Mouse (Mus musculus) heart, postnatal 0 days (tissue): ENCODE results near the gene Fgf22. TPM values are rescaled to one million over a fixed set of nuclear protein-coding genes. Genes with fewer than 3 reads are reported as not detected.
A peak's percentile ranks its signal among the peaks of the same experiment; 100 is the strongest.

ENCODE experiments used
- ATAC-seq: fragments of 200-750 bp; cut with Nextera tagmentation; 2 replicates; pipeline ENCODE4 v1.8.0; 2017; ENCODE audit warnings: low read depth, moderate number of reproducible peaks, moderate library complexity; ENCODE audit not compliant: insufficient read depth
- DNase-seq: peaks from one replicate; pipeline ENCODE4 v3.0.0-alpha.2; 2016; ENCODE audit warnings: low spot score
- H3K27ac ChIP-seq: fragments of 300-500 bp; sonication (generic); 2 replicates; pipeline ENCODE4 v1.5.1; 2014; ENCODE audit warnings: low read depth, mild to moderate bottlenecking
- H3K27me3 ChIP-seq: fragments of 300-500 bp; sonication (generic); 2 replicates; pipeline ENCODE4 v1.6.1; 2014; ENCODE audit warnings: low read length, mixed read lengths; ENCODE audit not compliant: control insufficient read depth, insufficient read depth
- H3K36me3 ChIP-seq: fragments of 300-500 bp; sonication (generic); replicated peaks from 2 replicates; pipeline ENCODE4 v1.6.1; 2014; ENCODE audit warnings: low read length, mixed read lengths; ENCODE audit not compliant: control insufficient read depth, insufficient read depth
- H3K4me1 ChIP-seq: fragments of 300-500 bp; sonication (generic); 2 replicates; pipeline ENCODE4 v1.6.1; 2014; ENCODE audit warnings: antibody characterized with exemption; ENCODE audit not compliant: control insufficient read depth, insufficient read depth
- H3K4me2 ChIP-seq: fragments of 300-500 bp; sonication (generic); 2 replicates; pipeline ENCODE4 v1.6.1; 2014; ENCODE audit warnings: low read depth, mild to moderate bottlenecking, low read length, moderate library complexity
- H3K4me3 ChIP-seq: fragments of 300-500 bp; sonication (generic); 2 replicates; pipeline ENCODE4 v1.5.1; 2014; ENCODE audit warnings: low read depth, low read length
- H3K9ac ChIP-seq: fragments of 300-500 bp; sonication (generic); replicated peaks from 2 replicates; pipeline ENCODE4 v1.6.1; 2014; ENCODE audit warnings: low read depth, low read length, mixed read lengths
- H3K9me3 ChIP-seq: fragments of 300-500 bp; sonication (generic); replicated peaks from 2 replicates; pipeline ENCODE4 v1.6.1; 2016; ENCODE audit warnings: low read length; ENCODE audit not compliant: control insufficient read depth
- CTCF ChIP-seq: IDR thresholded peaks from 2 replicates; pipeline ENCODE4 v1.5.1; 2016; ENCODE audit warnings: antibody characterized with exemption, control low read depth, low read depth
- EP300 ChIP-seq: IDR thresholded peaks from 2 replicates; pipeline ENCODE4 v1.6.1; 2016; ENCODE audit warnings: antibody characterized with exemption, low read depth
- WGBS: fragments of 180-500 bp; shearing (Covaris S2); extraction: QIAGEN DNeasy Blood & Tissue Kit; methylation state at CpG from one replicate; pipeline ENCODE4 v1.1.7; 2014; 5-methylcytosine and 5-hydroxymethylcytosine counted together
- polyA plus RNA-seq: library from polyadenylated mRNA; unstranded; fragments of >200 nt; fragmentation: Nextera tagmentation; extraction: Ambion mirVana; gene quantifications from 2 replicates; pipeline ENCODE4 v1.2.1, GENCODE M21; 2015
- total RNA-seq: library from RNA; depleted of rRNA; stranded (reverse); fragments of >200 nt; gene quantifications from 2 replicates; pipeline ENCODE4 v1.2.3, GENCODE M21; 2014; ENCODE audit warnings: low replicate concordance

The Fgf22 gene
- total and polyA plus RNA-seq, 2 experiments from 2014 or later, result 0.14 TPM; not detected in 1

GRCm38 (mm10) chr10:79781956-79782355 lies 27.1 kb downstream of the Fgf22 start:
- Histone ChIP-seq H3K4me3 (no peak overlapping the region), H3K36me3 (no peaks in the 10 kb centered on the region), H3K4me2 (no peak overlapping the region), H3K9ac (no peak overlapping the region), H3K27ac (no peak overlapping the region), H3K4me1 (peaks cover 7% of the 10 kb centered on the region), H3K9me3 (no peaks in the 10 kb centered on the region), H3K27me3 (peaks cover 13% of the 10 kb centered on the region)
- DNase-seq (no peak), ATAC-seq (no peak)
- WGBS, result 79% methylated on average over 5 of the region's 5 CpGs
- no peak for TF ChIP-seq CTCF
- TF ChIP-seq EP300, result no peak

- 59% methylated on average over 7 of the region's 7 CpGs for WGBS
- peak; percentile 42 for TF ChIP-seq CTCF
- no peak for TF ChIP-seq EP300
- Histone ChIP-seq H3K4me1 (peaks cover 4% of the 10 kb centered on the region; the same call in 1 of the 2 replicates), H3K9me3 (no peaks in the 10 kb centered on the region), H3K27me3 (peaks cover 10% of the 10 kb centered on the region), H3K27ac (no peak overlapping the region), H3K9ac (no peak overlapping the region), H3K4me3 (no peak overlapping the region), H3K36me3 (no peaks in the 10 kb centered on the region), H3K4me2 (no peak overlapping the region)
- ATAC-seq, result no peak
- DNase-seq, result no peak
These were observed 28.2 kb downstream of the Fgf22 start for GRCm38 (mm10) chr10:79783050-79783449.

- TF ChIP-seq EP300, result no peak
- TF ChIP-seq CTCF, result peak; percentile 41
- Histone ChIP-seq H3K4me2 (no peak overlapping the region), H3K27me3 (peaks cover 7% of the 10 kb centered on the region), H3K9ac (no peak overlapping the region), H3K9me3 (no peaks in the 10 kb centered on the region), H3K27ac (no peak overlapping the region), H3K4me3 (no peak overlapping the region), H3K36me3 (no peaks in the 10 kb centered on the region), H3K4me1 (peaks cover 4% of the 10 kb centered on the region; the same call in 1 of the 2 replicates)
- DNase-seq (no peak), ATAC-seq (no peak)
- WGBS, result 41% methylated on average over 27 of the region's 27 CpGs
These were observed 29.3 kb downstream of the Fgf22 start for GRCm38 (mm10) chr10:79783920-79784800.

- Histone ChIP-seq H3K36me3 (no peaks in the 10 kb centered on the region), H3K4me1 (no peaks in the 10 kb centered on the region; the same call in 1 of the 2 replicates), H3K9ac (no peak overlapping the region), H3K27ac (no peak overlapping the region), H3K4me3 (no peak overlapping the region), H3K27me3 (no peaks in the 10 kb centered on the region; the same call in 1 of the 2 replicates), H3K9me3 (no peaks in the 10 kb centered on the region), H3K4me2 (no peak overlapping the region)
- WGBS, result 31% methylated on average over 7 of the region's 7 CpGs
- DNase-seq, result peak; percentile 65
- TF ChIP-seq CTCF (peak; percentile 87), EP300 (no peak)
- ATAC-seq, result no peak
These were observed 33.7 kb downstream of the Fgf22 start for GRCm38 (mm10) chr10:79788386-79789158.

GRCm38 (mm10) chr10:79789581-79789980 lies 34.7 kb downstream of the Fgf22 start:
- TF ChIP-seq EP300 (no peak), CTCF (no peak)
- Histone ChIP-seq H3K9me3 (no peaks in the 10 kb centered on the region), H3K27me3 (no peaks in the 10 kb centered on the region), H3K4me2 (no peak overlapping the region), H3K27ac (no peak overlapping the region), H3K9ac (no peak overlapping the region), H3K4me1 (no peaks in the 10 kb centered on the region; the same call in 1 of the 2 replicates), H3K4me3 (no peak overlapping the region), H3K36me3 (no peaks in the 10 kb centered on the region)
- 43% methylated on average over 2 of the region's 2 CpGs for WGBS
- DNase-seq (no peak), ATAC-seq (no peak)
